Mouse (Mus musculus) common myeloid progenitor, adult 5-6 weeks (primary cell): Measurements from ENCODE around the gene Olfr155. TPM values are rescaled to one million over a fixed set of nuclear protein-coding genes. Genes with fewer than 3 reads are reported as not detected.

Experiments used
- ATAC-seq: replicated peaks from 2 replicates; pipeline ENCODE4 v1.8.0; 2016; ENCODE audit warnings: low read depth, mild to moderate bottlenecking, moderate TSS enrichment, inconsistent platforms; ENCODE audit not compliant: poor library complexity, severe bottlenecking
- total RNA-seq: library from RNA; stranded (forward); fragments of 200-1000, 187-1606 nt; gene quantifications from 2 replicates; pipeline ENCODE4 v1.2.3, GENCODE M21; 2017

Gene Olfr155
- total RNA-seq: not detected in 2 replicates

DNA sequence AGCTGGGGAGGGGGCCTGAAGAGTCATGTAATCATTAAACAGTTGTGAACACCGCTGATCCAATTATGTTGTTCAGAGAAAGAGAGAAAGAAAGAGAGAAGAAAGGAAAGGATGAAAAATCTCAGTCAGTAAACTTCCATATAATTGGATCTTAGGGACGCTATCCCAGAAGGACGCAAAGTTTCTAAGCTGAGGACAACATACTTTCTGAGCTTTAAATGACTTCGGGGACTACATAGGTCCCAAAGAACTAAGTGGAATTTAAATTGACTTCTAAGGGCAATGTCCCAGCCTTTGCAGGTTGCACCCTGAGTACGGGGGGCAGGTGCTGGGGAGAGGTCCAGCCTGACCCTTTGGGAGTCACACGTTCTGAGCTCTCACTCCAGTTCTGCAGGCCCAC, at the start of gene Olfr155:
Gene Olfr155 (plus strand): TSS at position 301 of the 400 bp plus-strand sequence.
- no peak for ATAC-seq

DNA sequence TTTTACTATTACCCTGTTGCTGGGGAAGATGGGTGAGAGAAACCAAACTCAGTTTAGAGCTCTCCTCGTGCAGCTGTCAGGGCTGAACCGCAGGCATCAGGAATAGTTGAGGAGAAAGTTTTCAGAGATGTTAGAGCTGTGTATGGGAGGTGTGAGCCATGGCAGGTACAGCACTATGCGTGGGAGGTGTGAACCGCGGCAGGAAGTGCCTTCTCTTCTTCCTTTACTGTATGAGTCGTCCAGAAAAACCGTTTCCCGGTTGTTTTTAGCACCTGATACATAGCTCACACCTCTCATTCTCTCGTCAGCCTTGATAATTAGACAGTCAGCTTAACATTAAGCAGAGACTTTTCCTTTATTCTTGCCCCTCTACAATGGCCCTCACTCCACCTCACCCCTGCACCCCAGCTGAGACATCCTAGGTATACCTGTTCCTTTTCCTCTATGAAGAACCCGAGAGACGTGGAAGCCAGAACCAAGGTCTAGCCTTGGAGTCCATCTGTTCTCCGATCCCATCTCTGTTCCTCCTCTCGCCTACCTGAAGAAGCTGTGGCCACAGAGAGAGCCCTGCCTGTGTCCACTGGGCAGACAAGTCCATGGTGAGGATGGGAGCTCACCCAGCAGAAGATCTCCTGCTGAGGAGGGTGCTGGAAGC, 28.3 kb upstream of the Olfr155 start:
- no peak for ATAC-seq

DNA sequence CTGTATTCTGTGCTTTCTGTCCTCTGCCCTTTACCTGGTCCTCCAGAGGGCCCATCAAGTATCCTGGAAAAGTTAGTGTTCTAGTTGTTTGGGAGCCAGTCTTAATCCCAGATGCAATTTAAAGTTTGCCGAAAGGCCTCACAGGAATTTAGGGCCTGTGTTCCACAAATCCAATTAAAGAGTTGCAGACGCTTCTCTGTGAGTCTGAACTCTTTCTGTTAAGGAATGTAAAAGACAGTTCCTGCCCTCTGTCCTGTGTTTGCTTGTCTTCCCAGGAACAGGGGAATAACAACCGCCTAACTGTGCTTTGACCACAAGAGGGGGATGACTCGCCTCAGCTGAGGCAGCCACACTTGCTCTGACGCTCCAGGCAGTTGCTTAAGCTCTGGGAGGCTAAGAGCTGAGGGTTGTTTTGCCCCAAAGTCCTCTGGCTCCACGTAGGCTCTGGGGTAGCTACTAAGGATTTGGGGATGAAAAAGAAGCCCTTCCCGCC, 27.5 kb upstream of the Olfr155 start, which contains the start of gene Olfr156:
Gene Olfr156 (minus strand): TSS at position 51 of the 493 bp plus-strand sequence.
- 0 out of 2 replicates have a peak, but pooled peaks have one; percentile 39 for ATAC-seq

DNA sequence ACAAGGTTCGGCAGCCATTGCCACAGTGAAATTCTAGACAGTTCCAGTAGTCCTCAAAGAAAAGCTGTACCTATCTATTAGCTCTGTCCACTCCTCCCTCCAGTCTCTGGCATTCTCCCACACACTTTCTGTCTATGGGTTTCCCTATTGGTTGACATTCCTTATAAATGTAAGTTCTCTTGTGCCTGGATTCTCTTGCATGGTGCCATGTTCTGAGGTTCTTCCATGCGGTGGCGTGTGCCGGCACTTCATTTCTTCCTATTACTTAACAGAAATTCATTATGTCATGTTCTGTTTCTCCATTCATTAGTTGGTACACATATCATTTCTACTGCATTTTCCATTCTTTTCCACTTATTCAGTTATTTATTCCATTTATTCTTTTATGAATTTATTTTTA, 22.6 kb upstream of the Olfr155 start:
- no peak for ATAC-seq

DNA sequence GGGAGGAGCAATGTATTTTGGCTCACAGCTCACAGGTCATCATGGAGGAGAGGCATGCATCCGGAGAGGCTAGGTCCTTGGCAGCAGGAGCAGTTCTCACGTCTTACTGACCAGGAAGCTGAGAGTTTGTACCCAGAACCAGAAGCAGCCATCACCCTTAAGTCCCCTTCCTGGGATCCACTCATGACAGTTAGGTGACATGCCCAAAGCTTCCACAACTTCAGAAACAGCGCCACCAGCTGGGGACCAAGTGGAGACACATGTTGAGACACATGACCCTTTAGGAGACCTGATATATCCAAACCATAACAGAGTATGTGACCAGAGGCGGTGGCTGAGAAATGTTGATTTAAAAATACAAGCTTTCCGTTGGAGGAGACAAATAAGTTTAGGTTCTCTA, 19.3 kb upstream of the Olfr155 start:
- no peak for ATAC-seq

DNA sequence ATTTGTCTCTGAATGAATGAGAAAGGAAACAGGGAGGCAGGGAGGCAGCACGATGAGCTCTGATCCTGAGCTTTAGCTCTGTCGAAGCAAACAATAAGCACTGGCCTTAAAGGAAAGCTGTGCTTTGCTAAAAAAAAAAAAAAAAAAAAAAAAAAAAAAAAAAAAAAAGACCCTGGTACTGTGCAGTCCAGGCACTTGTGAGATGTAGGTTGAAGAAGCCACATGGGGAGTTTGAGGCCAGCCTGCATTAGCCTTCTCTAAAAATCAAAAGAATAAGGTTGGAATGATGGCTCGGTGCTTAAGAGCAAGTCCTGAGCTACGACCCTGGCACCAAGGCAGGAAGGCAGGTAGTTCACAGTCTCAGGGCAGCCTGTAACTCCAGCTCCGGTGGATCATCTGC, 17.6 kb upstream of the Olfr155 start:
- ATAC-seq: no peak

DNA sequence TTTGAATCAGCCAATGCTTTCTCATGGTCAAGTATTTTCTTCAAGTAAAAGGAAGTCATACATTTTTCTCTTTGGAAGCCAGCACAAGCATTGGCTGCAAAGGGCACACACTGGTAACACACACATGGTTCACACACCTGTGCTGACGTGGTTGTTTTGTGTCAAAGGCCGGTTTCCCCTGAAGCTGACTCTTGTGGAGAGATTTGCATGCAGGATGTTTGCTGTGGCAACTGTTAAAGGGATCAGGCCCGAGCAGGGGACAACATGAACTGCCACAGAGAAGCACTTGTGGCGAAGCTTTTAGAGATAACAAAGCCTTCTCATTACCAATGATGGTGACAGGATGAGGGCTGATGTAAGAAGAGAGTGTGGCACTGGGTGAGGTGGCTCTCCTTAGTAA, 16.6 kb upstream of the Olfr155 start:
- no peak for ATAC-seq

DNA sequence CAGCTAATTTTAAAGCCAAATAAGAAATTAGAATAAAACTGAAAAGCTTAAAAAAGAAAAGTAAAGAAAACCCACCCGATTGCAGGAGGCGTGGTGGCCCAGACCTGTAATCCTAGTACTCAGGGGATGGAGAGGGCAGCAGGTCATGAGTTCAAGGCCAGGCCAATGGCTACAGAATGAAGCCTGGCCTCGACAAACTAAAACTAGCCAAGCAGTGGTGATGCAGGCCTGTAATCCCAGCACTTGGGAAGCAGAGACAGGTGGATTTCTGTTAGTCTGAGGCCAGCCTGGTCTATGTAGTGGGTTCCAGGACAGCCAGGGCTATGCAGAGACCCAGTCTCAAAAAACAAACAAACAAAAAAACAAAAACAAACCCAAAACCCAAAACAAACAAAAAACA, 13.0 kb upstream of the Olfr155 start:
- ATAC-seq: no peak

DNA sequence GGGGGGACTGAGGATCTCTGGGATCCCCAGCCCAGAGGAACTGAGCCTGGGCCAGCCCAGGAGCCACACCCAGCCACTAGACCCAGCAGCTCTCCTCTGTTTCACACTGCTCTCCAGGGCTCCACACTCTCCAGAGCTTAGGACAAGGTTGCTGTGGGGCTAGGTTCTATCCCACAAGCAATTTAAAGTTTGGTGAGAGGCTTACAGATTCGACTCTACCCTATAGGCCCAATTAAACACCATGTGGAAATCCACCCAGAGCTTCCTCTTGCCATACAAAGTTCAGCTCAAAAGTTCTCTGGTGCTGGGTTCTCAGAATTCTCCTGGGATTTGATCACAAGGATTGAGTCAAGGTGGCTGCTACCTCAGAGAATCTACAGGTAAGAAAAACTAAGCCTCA, 11.3 kb upstream of the Olfr155 start, which contains the start of gene Olfr157:
Gene Olfr157 (minus strand): TSS at position 101 of the 400 bp plus-strand sequence.
- no peak for ATAC-seq

DNA sequence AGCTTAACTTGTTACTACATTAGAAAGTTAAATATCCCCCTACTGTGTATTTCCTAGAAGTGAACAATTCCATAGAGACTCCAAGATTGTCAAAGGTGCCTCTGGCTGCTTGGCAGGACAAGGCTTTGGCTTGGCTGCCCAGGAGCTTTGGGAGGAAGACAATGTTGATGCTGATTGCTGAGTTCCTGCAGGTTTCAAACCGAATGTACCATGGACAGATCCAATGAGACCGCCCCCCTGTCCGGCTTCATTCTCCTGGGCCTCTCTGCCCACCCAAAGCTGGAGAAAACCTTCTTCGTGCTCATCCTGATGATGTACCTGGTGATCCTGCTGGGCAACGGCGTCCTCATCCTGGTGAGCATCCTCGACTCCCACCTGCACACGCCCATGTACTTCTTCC, 2.7 kb downstream of the Olfr155 start:
- no peak for ATAC-seq

DNA sequence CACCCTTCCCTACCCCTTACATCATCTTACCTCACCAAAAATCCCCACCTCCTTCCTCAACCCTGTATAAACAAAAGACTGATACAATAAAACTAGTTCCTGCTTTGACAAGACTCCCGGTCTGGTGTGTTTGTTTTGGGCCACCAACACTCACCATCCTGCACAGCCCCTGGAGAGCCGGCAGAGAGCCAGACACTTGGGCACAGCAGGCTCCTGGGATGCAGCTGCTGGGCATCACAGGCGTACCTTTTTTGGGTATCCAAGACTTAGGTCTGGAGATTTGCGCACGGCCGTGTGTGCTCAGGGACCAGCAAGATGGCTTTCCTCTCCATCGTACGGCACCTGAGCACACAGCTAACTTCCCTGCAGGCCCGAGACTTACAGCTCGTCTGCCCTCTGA, 8.5 kb downstream of the Olfr155 start:
- ATAC-seq: no peak

DNA sequence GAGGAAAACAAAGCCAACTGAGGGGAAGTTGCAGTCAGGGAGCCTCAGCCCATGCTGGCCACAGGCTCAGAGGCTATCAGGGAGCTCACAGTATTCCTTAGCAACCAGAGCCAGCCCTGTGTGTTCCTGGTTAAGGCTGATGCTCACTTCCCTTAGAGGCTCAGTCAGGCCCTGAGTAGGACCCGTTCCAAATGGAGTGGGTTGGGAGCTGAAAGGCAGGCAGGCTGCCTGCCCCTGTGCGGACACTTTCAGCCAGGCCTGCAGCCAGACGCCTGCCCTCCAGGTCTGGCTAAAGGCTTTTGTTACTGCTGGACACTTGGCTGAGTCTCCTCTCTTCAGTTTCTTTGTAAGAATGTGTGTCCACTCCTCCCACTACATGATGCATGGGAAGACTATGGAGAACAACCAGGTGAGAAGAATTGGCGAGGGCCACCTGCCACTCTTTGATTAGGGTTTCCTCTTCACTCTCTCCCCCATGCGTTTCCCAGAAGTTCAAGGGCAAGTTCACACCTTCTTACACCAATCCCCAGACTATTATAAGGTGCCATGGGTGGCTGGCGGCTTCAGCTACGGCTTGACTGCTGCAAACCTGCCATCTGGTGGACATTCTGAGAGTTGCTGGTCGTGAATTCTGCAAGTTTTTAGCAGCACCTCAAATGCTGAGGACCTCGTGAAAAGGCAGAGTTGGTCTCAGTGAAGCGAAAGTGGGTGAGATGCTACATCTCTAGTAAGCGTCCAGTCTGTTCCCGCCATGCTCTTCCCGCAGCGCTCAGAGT, 9.6 kb downstream of the Olfr155 start:
- ATAC-seq: peak; percentile 93

DNA sequence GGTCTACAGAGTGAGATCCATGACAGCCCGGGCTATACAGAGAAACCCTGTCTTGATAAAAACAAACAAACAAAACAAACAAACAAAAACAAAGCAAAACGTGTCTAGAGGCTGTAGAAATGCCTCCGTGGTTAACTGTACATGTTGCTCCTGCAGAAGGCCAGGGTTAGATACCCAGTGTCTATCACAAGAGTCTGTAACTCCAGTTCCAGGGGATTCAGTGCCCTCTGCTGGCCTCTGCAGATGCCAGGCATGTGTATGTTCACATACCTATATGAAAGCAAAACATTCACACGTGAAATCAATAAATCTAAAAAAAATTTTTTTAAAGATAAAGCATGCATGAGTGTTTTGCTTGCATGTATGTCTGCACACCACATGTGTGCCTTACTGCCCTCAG, 11.9 kb downstream of the Olfr155 start:
- ATAC-seq: no peak

DNA sequence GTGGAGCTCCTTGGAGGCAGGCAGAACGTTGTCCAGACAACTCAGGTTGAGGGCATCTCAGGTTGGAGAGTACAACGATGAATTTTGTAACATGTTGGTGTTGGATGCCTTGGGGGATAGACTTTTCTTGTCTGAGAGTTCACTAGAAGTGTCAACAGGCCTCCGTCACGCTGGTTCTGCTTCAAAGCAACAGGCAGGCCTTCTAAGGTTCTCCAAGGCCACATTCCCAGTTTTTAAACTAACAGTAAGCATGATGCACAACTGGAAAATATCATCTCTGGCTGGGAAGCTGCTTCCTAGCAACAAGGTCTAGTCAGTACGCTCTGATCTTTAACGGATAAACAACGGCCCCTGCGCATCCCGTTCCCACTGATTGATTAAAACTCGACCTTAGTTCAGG, 18.5 kb downstream of the Olfr155 start:
- no peak for ATAC-seq

DNA sequence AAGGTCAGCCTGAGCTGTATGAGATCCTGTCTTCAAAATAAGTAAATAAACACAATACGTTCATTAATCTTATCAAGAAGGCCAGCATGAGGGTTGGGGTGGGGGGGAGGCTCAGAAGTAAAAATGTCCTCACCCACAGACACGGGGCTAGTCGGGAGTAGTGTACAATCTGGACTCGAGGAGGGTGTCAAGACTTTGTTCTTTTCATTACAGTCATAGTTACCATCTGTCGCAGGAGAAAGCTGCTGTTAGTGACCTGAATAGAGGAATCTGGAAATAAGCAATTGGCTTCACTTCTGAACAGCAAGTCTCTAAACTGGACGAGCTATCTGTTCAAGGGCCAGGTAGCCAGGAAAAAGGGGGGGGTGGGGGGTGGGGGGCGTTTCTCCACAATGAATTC, 23.1 kb downstream of the Olfr155 start:
- no peak for ATAC-seq

DNA sequence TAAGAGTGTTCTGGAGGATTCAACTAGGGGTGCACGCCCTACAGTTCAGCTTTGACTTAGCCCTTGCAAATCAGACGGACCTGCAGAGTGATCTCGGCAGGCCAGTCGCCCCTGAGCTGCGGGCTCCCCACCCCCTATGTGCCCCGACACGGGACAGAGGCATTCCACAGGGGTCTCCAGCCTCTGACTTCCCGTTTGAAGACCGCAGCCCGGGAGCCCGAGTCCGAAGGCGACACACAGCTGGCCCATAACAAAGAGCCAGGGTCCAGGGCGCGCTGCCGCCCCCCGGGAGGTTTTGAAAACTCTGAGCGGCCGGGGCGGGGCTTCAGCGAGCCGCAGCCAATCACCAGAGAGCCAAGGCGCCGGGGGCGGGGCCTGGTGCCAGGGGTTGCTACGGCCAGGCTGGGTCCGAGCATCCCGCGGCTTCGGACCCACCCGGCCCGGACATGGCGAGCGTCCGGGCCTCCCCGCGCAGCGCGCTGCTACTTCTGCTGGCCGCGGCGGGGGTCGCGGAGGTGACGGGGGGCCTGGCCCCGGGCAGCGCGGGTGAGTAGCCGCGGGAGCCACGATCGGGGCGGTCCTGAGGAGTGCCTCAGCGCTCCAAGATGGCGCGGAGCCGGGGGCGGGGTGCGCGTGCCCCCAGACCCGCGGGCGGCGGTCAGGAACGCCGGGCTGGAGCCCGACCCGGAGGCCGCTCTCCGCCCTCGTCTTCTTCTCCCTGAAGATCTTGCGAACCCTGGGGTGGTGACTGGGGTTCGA, 24.0 kb downstream of the Olfr155 start, which contains the start of gene Reck:
Gene Reck (plus strand): TSS at position 371 of the 759 bp plus-strand sequence.
- ATAC-seq: peak; percentile 78

DNA sequence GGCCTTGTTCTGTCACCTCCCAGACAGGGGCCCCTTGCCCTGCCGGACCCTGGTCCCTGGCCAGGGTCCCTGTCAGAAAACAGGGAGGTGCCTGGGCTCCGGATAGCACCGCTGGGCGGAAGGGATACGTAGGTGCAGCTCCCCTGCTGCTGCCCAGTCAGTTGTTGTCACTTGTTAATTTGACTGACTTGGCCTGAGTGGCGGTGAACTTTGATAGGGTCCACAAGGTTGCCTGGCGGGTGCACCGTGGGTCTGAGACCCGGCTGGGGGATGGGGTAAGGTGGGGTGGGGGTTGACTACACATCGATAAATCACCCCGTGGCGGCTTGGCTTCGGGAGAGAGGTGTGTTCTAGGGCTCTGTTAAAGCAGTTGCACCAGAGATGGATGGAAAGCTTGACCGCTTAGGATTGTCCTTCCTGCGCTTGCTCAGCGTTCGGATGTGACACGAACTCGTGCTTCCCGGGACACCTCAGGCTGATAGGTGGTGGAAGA, 24.6 kb downstream of the Olfr155 start:
- peak; percentile 41; the same call in 1 of the 2 replicates for ATAC-seq

DNA sequence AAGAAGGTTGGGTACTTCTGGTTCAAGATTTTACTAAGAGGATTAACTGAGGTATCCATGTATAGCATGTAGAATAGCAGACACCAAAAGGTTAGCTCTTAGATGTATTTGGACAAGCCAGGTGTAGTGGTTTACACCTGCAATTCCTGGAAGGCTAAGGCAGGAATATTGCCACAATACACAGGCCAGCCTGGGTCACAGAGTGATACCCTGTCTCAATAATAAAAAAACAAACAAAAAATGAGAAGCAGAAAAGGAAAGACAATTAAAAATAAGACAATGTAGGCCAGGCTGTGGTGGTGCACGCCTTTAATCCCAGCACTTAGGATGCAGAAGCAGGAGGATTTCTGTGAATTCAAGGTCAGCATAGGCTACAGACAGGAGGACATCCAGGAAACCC, 25.9 kb downstream of the Olfr155 start:
- no peak for ATAC-seq

DNA sequence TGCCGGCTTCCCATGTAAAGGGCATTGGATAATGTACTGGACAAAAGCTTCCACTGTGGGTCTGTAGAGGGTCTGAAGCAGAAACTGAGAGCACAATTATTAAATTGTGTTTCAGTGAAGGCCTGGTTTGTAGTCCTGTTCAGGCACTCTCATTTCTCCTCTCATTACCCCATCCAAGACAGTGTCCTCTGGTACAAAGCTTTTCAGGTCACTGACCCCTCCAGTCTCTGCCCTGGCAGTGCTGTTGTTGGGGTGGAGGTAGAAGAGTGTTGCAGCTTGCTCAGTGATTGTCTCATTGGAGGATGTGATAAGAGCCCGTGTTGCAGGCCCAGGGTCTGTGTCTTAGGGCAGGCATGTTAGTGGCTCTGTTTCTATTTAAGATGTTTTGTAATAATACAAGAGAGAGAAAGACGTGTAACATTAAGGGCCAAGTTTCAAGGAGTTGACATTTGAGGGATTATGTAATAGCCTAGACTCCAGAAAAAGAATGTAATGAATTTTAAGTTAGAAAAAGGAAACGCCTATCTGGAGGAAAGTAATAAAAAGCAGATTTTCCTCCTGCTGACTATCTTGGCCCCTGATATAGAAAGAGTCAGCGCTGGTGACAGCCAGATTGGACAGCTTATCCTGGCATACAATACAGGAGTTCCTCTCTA, 26.9 kb downstream of the Olfr155 start:
- ATAC-seq: no peak

DNA sequence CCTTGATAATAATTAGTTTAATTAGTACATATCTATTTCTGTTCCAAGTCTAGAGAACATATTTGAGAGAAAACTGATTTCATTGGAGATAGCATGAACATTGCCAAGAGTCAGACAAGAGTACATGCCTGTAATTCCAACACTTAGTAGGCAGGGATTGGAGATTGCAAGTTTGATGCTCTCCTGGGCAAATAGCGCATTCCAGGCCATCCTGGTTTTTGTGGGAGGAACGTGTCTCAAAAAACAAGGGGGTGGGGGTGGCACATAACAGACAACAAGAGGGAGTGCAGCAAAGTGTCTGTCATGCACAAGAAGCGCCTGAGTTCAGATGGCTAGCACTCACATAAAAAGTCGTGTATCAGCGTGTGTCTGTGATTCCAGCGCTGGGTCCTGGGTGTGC, 28.2 kb downstream of the Olfr155 start:
- no peak for ATAC-seq
